Comparison of ENCODE assay signal across 8 mouse cellular contexts in genomic region chr19:7057722-7058207, GRCm38 (mm10). TPM values are rescaled to one million over a fixed set of nuclear protein-coding genes. Genes with fewer than 3 reads are reported as not detected.
A peak's percentile ranks its signal among the peaks of the same experiment; 100 is the strongest.
DNase-seq lines count a peak whose midpoint lies in the region; ATAC-seq and TF ChIP-seq lines count a peak whose summit lies in the region.

No protein-coding gene starts in this region.

- peaks cover 5% of the 10 kb centered on the region for H3K4me1 ChIP-seq in bone marrow, adult 2 months (ENCODE audit: control insufficient read depth, insufficient read depth, low read length)
- H3K4me1 ChIP-seq in embryonic fibroblast, embryonic 13.5 days (ENCODE audit: control insufficient read depth, insufficient read depth, low read length): peaks cover 9% of the 10 kb centered on the region
- H3K4me1 ChIP-seq in heart, embryonic 10.5 days: peaks cover 33% of the 10 kb centered on the region
- peaks cover 7% of the 10 kb centered on the region for H3K4me1 ChIP-seq in kidney, embryonic 14.5 days (ENCODE audit: control insufficient read depth, insufficient read depth, low read length)
- H3K4me1 ChIP-seq in limb, embryonic 15.5 days: peaks cover 33% of the 10 kb centered on the region
- peaks cover 15% of the 10 kb centered on the region for H3K4me1 ChIP-seq in midbrain, embryonic 16.5 days (ENCODE audit: control insufficient read depth, insufficient read depth, low read length)

- no peaks in the 10 kb centered on the region for H3K79me2 ChIP-seq in C2C12 (ENCODE audit: control insufficient read depth, insufficient read depth)

- H3K4me2 ChIP-seq in kidney, embryonic 14.5 days (replicated peaks; ENCODE audit: low read depth, low read length): peak overlapping the region; percentile 99
- peak overlapping the region; percentile 100 for H3K4me2 ChIP-seq in limb, embryonic 15.5 days
- H3K4me2 ChIP-seq in midbrain, embryonic 16.5 days (ENCODE audit: low read length): peak overlapping the region; percentile 100

- TF ChIP-seq CTCF in C2C12 (IDR thresholded peaks at IDR 0.05; ENCODE audit: control insufficient read depth, insufficient read depth, insufficient read length): peak; percentile 34
- no peak for TF ChIP-seq CTCF in bone marrow, adult 2 months (IDR thresholded peaks at IDR 0.05; ENCODE audit: control insufficient read depth, insufficient read depth, low read length)
- no peak for TF ChIP-seq CTCF in embryonic fibroblast, embryonic 13.5 days (IDR thresholded peaks at IDR 0.05; ENCODE audit: borderline replicate concordance, insufficient read depth, low read length)

- no peaks in the 10 kb centered on the region for H3K36me3 ChIP-seq in C2C12 (ENCODE audit: control insufficient read depth, insufficient read depth)
- H3K36me3 ChIP-seq in heart, embryonic 10.5 days: no peaks in the 10 kb centered on the region
- no peaks in the 10 kb centered on the region for H3K36me3 ChIP-seq in kidney, embryonic 14.5 days (ENCODE audit: control insufficient read depth, insufficient read depth, low read length)
- no peaks in the 10 kb centered on the region for H3K36me3 ChIP-seq in limb, embryonic 15.5 days
- H3K36me3 ChIP-seq in midbrain, embryonic 16.5 days (ENCODE audit: control insufficient read depth, insufficient read depth, low read length): no peaks in the 10 kb centered on the region

- no peak overlapping the region for H3K27ac ChIP-seq in bone marrow, adult 2 months (ENCODE audit: control insufficient read depth, insufficient read depth, low read depth, low read length, poor library complexity)
- H3K27ac ChIP-seq in embryonic fibroblast, embryonic 13.5 days (ENCODE audit: insufficient read depth, low read length): 0 out of 2 replicates have a peak overlapping the region, but pooled peaks have one; percentile 19
- H3K27ac ChIP-seq in heart, embryonic 10.5 days: peak overlapping the region; percentile 88
- no peak overlapping the region; the same call in 1 of the 2 replicates for H3K27ac ChIP-seq in kidney, embryonic 14.5 days (ENCODE audit: low read depth, low read length)
- H3K27ac ChIP-seq in limb, embryonic 15.5 days: peak overlapping the region; percentile 73
- no peak overlapping the region for H3K27ac ChIP-seq in midbrain, embryonic 16.5 days (ENCODE audit: low read length)

- H3K9ac ChIP-seq in kidney, embryonic 14.5 days (ENCODE audit: low read depth, low read length): peak overlapping the region; percentile 64; the same call in 1 of the 2 replicates
- H3K9ac ChIP-seq in limb, embryonic 15.5 days: no peak overlapping the region
- H3K9ac ChIP-seq in midbrain, embryonic 16.5 days (ENCODE audit: low read depth, low read length): peak overlapping the region; percentile 66; the same call in 1 of the 2 replicates

- TF ChIP-seq POLR2A in bone marrow, adult 2 months (IDR thresholded peaks at IDR 0.05; ENCODE audit: borderline replicate concordance, control insufficient read depth, low read depth, low read length): peak; percentile 34; the same call in 1 of the 2 replicates
- TF ChIP-seq POLR2A in embryonic fibroblast, embryonic 13.5 days (IDR thresholded peaks at IDR 0.05; ENCODE audit: low read depth, low read length): peak; percentile 90

- H3K27me3 ChIP-seq in C2C12 (ENCODE audit: control insufficient read depth, insufficient read depth, insufficient read length): no peaks in the 10 kb centered on the region
- H3K27me3 ChIP-seq in heart, embryonic 10.5 days (ENCODE audit: insufficient read depth, poor library complexity, severe bottlenecking): peaks cover 21% of the 10 kb centered on the region; the same call in 1 of the 2 replicates
- peaks cover 5% of the 10 kb centered on the region; the same call in 1 of the 2 replicates for H3K27me3 ChIP-seq in kidney, embryonic 14.5 days (ENCODE audit: control insufficient read depth, insufficient read depth, low read length)
- no peaks in the 10 kb centered on the region for H3K27me3 ChIP-seq in limb, embryonic 15.5 days
- peaks cover 4% of the 10 kb centered on the region for H3K27me3 ChIP-seq in midbrain, embryonic 16.5 days (ENCODE audit: control insufficient read depth, insufficient read depth, low read depth, low read length)

- 7% methylated on average over 15 of the region's 15 CpGs for WGBS in bone marrow, adult 2 months
- WGBS in heart, embryonic 10.5 days: 0% methylated on average over 15 of the region's 15 CpGs
- WGBS in kidney, embryonic 14.5 days: under 1% methylated on average over 15 of the region's 15 CpGs
- WGBS in limb, embryonic 15.5 days: 1% methylated on average over 15 of the region's 15 CpGs
- under 1% methylated on average over 15 of the region's 15 CpGs for WGBS in midbrain, embryonic 16.5 days

- no peaks in the 10 kb centered on the region for H3K9me3 ChIP-seq in heart, embryonic 10.5 days
- H3K9me3 ChIP-seq in kidney, embryonic 14.5 days (ENCODE audit: control insufficient read depth, low read length): no peaks in the 10 kb centered on the region
- H3K9me3 ChIP-seq in limb, embryonic 15.5 days: no peaks in the 10 kb centered on the region
- H3K9me3 ChIP-seq in midbrain, embryonic 16.5 days (replicated peaks; ENCODE audit: control insufficient read depth, low read length, poor library complexity, severe bottlenecking): no peaks in the 10 kb centered on the region

- peak; percentile 86 for ATAC-seq in kidney, embryonic 14.5 days (ENCODE audit: low FRiP score, low TSS enrichment)
- ATAC-seq in limb, embryonic 15.5 days (ENCODE audit: insufficient number of reproducible peaks, low FRiP score, low TSS enrichment, low read depth): peak; percentile 72
- ATAC-seq in midbrain, embryonic 16.5 days: peak; percentile 41; the same call in 1 of the 2 replicates

- no peaks in the 10 kb centered on the region for H3K79me3 ChIP-seq in C2C12 (ENCODE audit: low read depth)

- H3K4me3 ChIP-seq in C2C12 (ENCODE audit: insufficient read depth, poor library complexity, severe bottlenecking): peak overlapping the region; percentile 22
- peak overlapping the region; percentile 42 for H3K4me3 ChIP-seq in bone marrow, adult 2 months (replicated peaks; ENCODE audit: control insufficient read depth, low read depth, low read length)
- H3K4me3 ChIP-seq in embryonic fibroblast, embryonic 13.5 days (ENCODE audit: insufficient read depth, low read length): peak overlapping the region; percentile 34
- peak overlapping the region; percentile 87 for H3K4me3 ChIP-seq in heart, embryonic 10.5 days
- H3K4me3 ChIP-seq in kidney, embryonic 14.5 days (ENCODE audit: low read length): peak overlapping the region; percentile 74
- peak overlapping the region; percentile 71 for H3K4me3 ChIP-seq in limb, embryonic 15.5 days
- peak overlapping the region; percentile 54 for H3K4me3 ChIP-seq in midbrain, embryonic 16.5 days (ENCODE audit: low read depth, low read length)

- peak overlapping the region; percentile 2 for H3ac ChIP-seq in C2C12 (ENCODE audit: control insufficient read depth, insufficient read length, low read depth)

- peak; percentile 96 for DNase-seq in heart, embryonic 10.5 days (ENCODE audit: low spot score)
- DNase-seq in spleen, postnatal 36 days (ENCODE audit: low spot score in 2 of 2): peak; percentile 83 to 85

TF ChIP-seq in C2C12, 6 proteins besides CTCF, POLR2A, EP300 and RAD21 (continues in another document):
- no peak for TF ChIP-seq MYOG (IDR thresholded peaks at IDR 0.05; ENCODE audit: control insufficient read depth, extremely low read depth, insufficient read length)

RNA-seq across cellular contexts. Expression of gene Macrod1, which starts 1.2 kb away (rescaled TPM):
- 8.3 TPM for polyA plus RNA-seq in C2C12 (2012; fragmentation: generic; extraction: Trizol)
- 4.8 and 6.2 TPM in 2 replicates for polyA plus RNA-seq in bone marrow, adult 2 months (2011; ENCODE audit: insufficient read depth, insufficient read length, low replicate concordance, missing spikeins)
- 3.6 and 5.2 TPM in 2 replicates for polyA plus RNA-seq in embryonic fibroblast, embryonic 13.5 days (2011; ENCODE audit: insufficient read length, low read depth, missing spikeins)
- 8.0 and 12.4 TPM in 2 replicates for polyA plus RNA-seq in heart, embryonic 10.5 days (2016; fragmentation: Nextera tagmentation; extraction: Ambion mirVana)
- 9.9 and 10.7 TPM in 2 replicates for polyA plus RNA-seq in kidney, embryonic 14.5 days (2014; fragmentation: Nextera tagmentation; extraction: Ambion mirVana)
- 18.2 and 27.2 TPM in 2 replicates for polyA plus RNA-seq in limb, embryonic 15.5 days (2015; fragmentation: Nextera tagmentation; extraction: Ambion mirVana)
- polyA plus RNA-seq in midbrain, embryonic 16.5 days (2015; fragmentation: Nextera tagmentation; extraction: Ambion mirVana): 4.4 and 5.9 TPM in 2 replicates

RNA-seq across cellular contexts. Expression of gene Stip1, which starts 18.0 kb away (rescaled TPM):
- polyA plus RNA-seq in C2C12 (2012; fragmentation: generic; extraction: Trizol): 309 TPM
- 54.6 and 95.7 TPM in 2 replicates for polyA plus RNA-seq in bone marrow, adult 2 months (2011; ENCODE audit: insufficient read depth, insufficient read length, low replicate concordance, missing spikeins)
- 192 and 195 TPM in 2 replicates for polyA plus RNA-seq in embryonic fibroblast, embryonic 13.5 days (2011; ENCODE audit: insufficient read length, low read depth, missing spikeins)
- polyA plus RNA-seq in heart, embryonic 10.5 days (2016; fragmentation: Nextera tagmentation; extraction: Ambion mirVana): 320 and 388 TPM in 2 replicates
- 223 and 304 TPM in 2 replicates for polyA plus RNA-seq in kidney, embryonic 14.5 days (2014; fragmentation: Nextera tagmentation; extraction: Ambion mirVana)
- 207 and 226 TPM in 2 replicates for polyA plus RNA-seq in limb, embryonic 15.5 days (2015; fragmentation: Nextera tagmentation; extraction: Ambion mirVana)
- 204 and 211 TPM in 2 replicates for polyA plus RNA-seq in midbrain, embryonic 16.5 days (2015; fragmentation: Nextera tagmentation; extraction: Ambion mirVana)

RNA-seq across cellular contexts. Expression of gene Fermt3, which starts 38.5 kb away (rescaled TPM):
- 0.37 TPM for polyA plus RNA-seq in C2C12 (2012; fragmentation: generic; extraction: Trizol)
- 149 and 202 TPM in 2 replicates for polyA plus RNA-seq in bone marrow, adult 2 months (2011; ENCODE audit: insufficient read depth, insufficient read length, low replicate concordance, missing spikeins)
- polyA plus RNA-seq in embryonic fibroblast, embryonic 13.5 days (2011; ENCODE audit: insufficient read length, low read depth, missing spikeins): 0.35 and 1.3 TPM in 2 replicates
- polyA plus RNA-seq in heart, embryonic 10.5 days (2016; fragmentation: Nextera tagmentation; extraction: Ambion mirVana): 10.6 and 22.7 TPM in 2 replicates
- 3.6 and 4.9 TPM in 2 replicates for polyA plus RNA-seq in kidney, embryonic 14.5 days (2014; fragmentation: Nextera tagmentation; extraction: Ambion mirVana)
- polyA plus RNA-seq in limb, embryonic 15.5 days (2015; fragmentation: Nextera tagmentation; extraction: Ambion mirVana): 13.1 TPM in 2 replicates
- polyA plus RNA-seq in midbrain, embryonic 16.5 days (2015; fragmentation: Nextera tagmentation; extraction: Ambion mirVana): 3.0 and 3.5 TPM in 2 replicates

RNA-seq across cellular contexts. Expression of gene Flrt1, which starts 47.8 kb away (rescaled TPM):
- 0.08 TPM for polyA plus RNA-seq in C2C12 (2012; fragmentation: generic; extraction: Trizol)
- polyA plus RNA-seq in bone marrow, adult 2 months (2011; ENCODE audit: insufficient read depth, insufficient read length, low replicate concordance, missing spikeins): not detected in 2 replicates
- polyA plus RNA-seq in embryonic fibroblast, embryonic 13.5 days (2011; ENCODE audit: insufficient read length, low read depth, missing spikeins): 5.3 and 6.4 TPM in 2 replicates
- 0.53 and 1.0 TPM in 2 replicates for polyA plus RNA-seq in heart, embryonic 10.5 days (2016; fragmentation: Nextera tagmentation; extraction: Ambion mirVana)
- polyA plus RNA-seq in kidney, embryonic 14.5 days (2014; fragmentation: Nextera tagmentation; extraction: Ambion mirVana): 3.0 and 5.5 TPM in 2 replicates
- polyA plus RNA-seq in limb, embryonic 15.5 days (2015; fragmentation: Nextera tagmentation; extraction: Ambion mirVana): 5.6 and 5.8 TPM in 2 replicates
- polyA plus RNA-seq in midbrain, embryonic 16.5 days (2015; fragmentation: Nextera tagmentation; extraction: Ambion mirVana): 11.6 and 12.0 TPM in 2 replicates

Comparison
In these comparisons a context has a peak if more than half of its experiments do, and no peak if none do; other contexts are left out.
1. H3K4me3 ChIP-seq: peak in every context shown above with its lines; median percentile 87 in heart, embryonic 10.5 days; 74 in kidney, embryonic 14.5 days; 71 in limb, embryonic 15.5 days; 54 in midbrain, embryonic 16.5 days; 42 in bone marrow, adult 2 months; 34 in embryonic fibroblast, embryonic 13.5 days; 22 in C2C12.
2. H3K27ac ChIP-seq: peak in embryonic fibroblast, embryonic 13.5 days (single experiment), heart, embryonic 10.5 days (single experiment) and limb, embryonic 15.5 days (single experiment); none in bone marrow, adult 2 months (single experiment), kidney, embryonic 14.5 days (single experiment) and midbrain, embryonic 16.5 days (single experiment).
3. Peak in every context shown above with its lines, with median percentiles within 50 percentile points of each other: ATAC-seq and H3K4me2 ChIP-seq.